Mouse (Mus musculus): ENCODE measurements around the gene Igdcc4.

DNA sequence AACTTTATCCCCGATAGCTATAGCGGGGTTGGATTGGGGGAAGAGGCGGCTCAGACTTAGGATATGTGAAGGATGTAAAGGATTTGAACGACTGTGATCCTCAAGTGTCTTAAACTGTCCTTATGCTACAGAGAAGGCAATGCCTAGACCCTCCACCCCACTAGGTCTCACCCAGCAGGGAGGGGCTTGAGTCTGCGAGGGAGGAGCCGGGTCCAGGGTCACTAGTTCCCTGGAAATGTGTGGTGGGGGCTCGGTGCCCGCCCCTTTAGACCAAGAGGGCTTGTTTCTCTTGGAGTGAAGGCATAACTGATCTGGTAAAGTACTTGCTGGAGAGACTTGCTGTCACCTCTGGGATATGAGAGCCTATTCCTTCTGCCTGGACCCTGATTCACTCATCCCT is 41.1 kb downstream of the Igdcc4 start:
- TF ChIP-seq CTCF (IDR thresholded peaks at IDR 0.05; ENCODE audit: low read depth) (no peak), EP300 (IDR thresholded peaks at IDR 0.05; ENCODE audit: low read depth) (no peak)

Measured in liver, embryonic 14.5 days (tissue).